31 mouse cellular contexts compared by ENCODE assay signal in genomic region chr13:8573908-8574307, GRCm38 (mm10).
DNase-seq lines count a peak whose midpoint lies in the region; ATAC-seq and TF ChIP-seq lines count a peak whose summit lies in the region.
"Had no signal": no experiment of that assay in that cellular context is flagged by ENCODE, and none has a peak within 500 bp of the region (broad histone marks: within the 10 kb centered on the region; RNA-seq: fewer than 3 reads in every experiment).

No protein-coding gene starts in this region.

- no peak for TF ChIP-seq POLR2A in kidney, adult 2 months (IDR thresholded peaks at IDR 0.05; ENCODE audit: low read depth, low read length)

- peak; percentile 56; the same call in 1 of the 2 replicates for ATAC-seq in kidney, embryonic 15.5 days (replicated peaks; ENCODE audit: low FRiP score)
- peak; percentile 42; the same call in 1 of the 2 replicates for ATAC-seq in hindbrain, embryonic 15.5 days (ENCODE audit: low FRiP score, low read depth)
- ATAC-seq in midbrain, embryonic 11.5 days (ENCODE audit: low FRiP score), result no peak
- ATAC-seq: forebrain, embryonic 13.5 days; intestine, embryonic 15.5 days; midbrain, embryonic 15.5 days; Patski had no signal

- H3K9me3 ChIP-seq in heart, embryonic 10.5 days, result 0 out of 2 replicates have a peak, but pooled peaks cover 3% of the 10 kb centered on the region
- H3K9me3 ChIP-seq in kidney, embryonic 15.5 days (replicated peaks), result no peaks in the 10 kb centered on the region
- no peaks in the 10 kb centered on the region for H3K9me3 ChIP-seq in hindbrain, embryonic 15.5 days
- H3K9me3 ChIP-seq in midbrain, embryonic 11.5 days (ENCODE audit: control insufficient read depth, low read length), result no peaks in the 10 kb centered on the region
- H3K9me3 ChIP-seq: heart, embryonic 13.5 days; intestine, embryonic 15.5 days; limb, embryonic 15.5 days; midbrain, embryonic 15.5 days had no signal

- no peak overlapping the region for H3K4me3 ChIP-seq in heart, embryonic 10.5 days
- no peak overlapping the region for H3K4me3 ChIP-seq in kidney, embryonic 15.5 days (replicated peaks)
- no peak overlapping the region for H3K4me3 ChIP-seq in kidney, adult 2 months (ENCODE audit: insufficient read depth, low read depth, low read length)
- no peak overlapping the region for H3K4me3 ChIP-seq in hindbrain, embryonic 15.5 days
- H3K4me3 ChIP-seq in midbrain, embryonic 11.5 days (ENCODE audit: low read depth, low read length), result no peak overlapping the region
- H3K4me3 ChIP-seq: forebrain, embryonic 13.5 days; gastrocnemius, adult 2 months; heart, adult 2 months; heart, embryonic 13.5 days; intestine, embryonic 15.5 days; left cerebral cortex, adult 2 months; limb, embryonic 15.5 days; midbrain, embryonic 15.5 days had no signal

- TF ChIP-seq CTCF in kidney, adult 2 months (conservative IDR thresholded peaks at IDR 0.05; ENCODE audit: insufficient read depth, insufficient read length, low read depth, low read length), result no peak

- no peak overlapping the region for H3K4me2 ChIP-seq in kidney, embryonic 15.5 days
- no peak overlapping the region for H3K4me2 ChIP-seq in hindbrain, embryonic 15.5 days
- no peak overlapping the region for H3K4me2 ChIP-seq in midbrain, embryonic 11.5 days
- H3K4me2 ChIP-seq: forebrain, embryonic 13.5 days; heart, embryonic 13.5 days; intestine, embryonic 15.5 days; limb, embryonic 15.5 days; midbrain, embryonic 15.5 days had no signal

- no peak overlapping the region for H3K27ac ChIP-seq in heart, embryonic 10.5 days
- H3K27ac ChIP-seq in kidney, embryonic 15.5 days, result no peak overlapping the region
- no peak overlapping the region for H3K27ac ChIP-seq in kidney, adult 2 months (ENCODE audit: insufficient read depth, low read depth, low read length)
- no peak overlapping the region for H3K27ac ChIP-seq in hindbrain, embryonic 15.5 days (replicated peaks)
- no peak overlapping the region for H3K27ac ChIP-seq in midbrain, embryonic 11.5 days (ENCODE audit: low read depth, low read length)
- H3K27ac ChIP-seq: forebrain, embryonic 13.5 days; gastrocnemius, adult 2 months; heart, adult 2 months; heart, embryonic 13.5 days; intestine, embryonic 15.5 days; left cerebral cortex, adult 2 months; limb, embryonic 15.5 days; liver, embryonic 14.5 days; macrophage; midbrain, embryonic 15.5 days had no signal

- no peaks in the 10 kb centered on the region for H3K36me3 ChIP-seq in heart, embryonic 10.5 days
- H3K36me3 ChIP-seq in kidney, embryonic 15.5 days, result no peaks in the 10 kb centered on the region
- H3K36me3 ChIP-seq in kidney, adult 2 months (ENCODE audit: control insufficient read depth, insufficient read depth, low read length), result no peaks in the 10 kb centered on the region
- no peaks in the 10 kb centered on the region for H3K36me3 ChIP-seq in hindbrain, embryonic 15.5 days
- no peaks in the 10 kb centered on the region for H3K36me3 ChIP-seq in midbrain, embryonic 11.5 days (ENCODE audit: control insufficient read depth, insufficient read depth, low read length)
- H3K36me3 ChIP-seq: heart, embryonic 13.5 days; intestine, embryonic 15.5 days; limb, embryonic 15.5 days; midbrain, embryonic 15.5 days had no signal

- no peak overlapping the region for H3K9ac ChIP-seq in kidney, embryonic 15.5 days
- H3K9ac ChIP-seq in hindbrain, embryonic 15.5 days, result no peak overlapping the region
- no peak overlapping the region for H3K9ac ChIP-seq in midbrain, embryonic 11.5 days (ENCODE audit: low read length)
- H3K9ac ChIP-seq: forebrain, embryonic 13.5 days; heart, embryonic 13.5 days; intestine, embryonic 15.5 days; limb, embryonic 15.5 days; liver, embryonic 14.5 days; midbrain, embryonic 15.5 days had no signal

- peak; percentile 64 for DNase-seq in heart, adult 11 months
- DNase-seq in heart, embryonic 10.5 days (ENCODE audit: low spot score), result no peak
- DNase-seq in kidney, adult 2 months, result no peak
- DNase-seq in neural tube, embryonic 10.5 days (ENCODE audit: extremely low spot score, low spot score), result peak; percentile 27
- no peak for DNase-seq in midbrain, embryonic 11.5 days (ENCODE audit: low spot score, missing footprints)
- no peak for DNase-seq in ovary, postnatal 36 days (ENCODE audit: low spot score)
- DNase-seq: adrenal gland, postnatal 10 days; cerebellum, adult 11 months; cerebellum, adult 9-10 months; cerebellum, postnatal 36 days; gastrocnemius, adult 2 months; gastrocnemius, postnatal 36 days; heart, adult 2 months; heart, postnatal 10 days; kidney, postnatal 10 days; layer of hippocampus, adult 9-11 months; lung, adult 2 months; lung, postnatal 10 days; thymus, adult 2 months; thymus, postnatal 4 days had no signal

- WGBS in heart, embryonic 10.5 days, result 86% methylated on average over 12 of the region's 12 CpGs
- 28% methylated on average over 12 of the region's 12 CpGs for whole genome bisulfite sequencing in kidney, embryonic 15.5 days
- WGBS in kidney, adult 2 months, result 35% methylated on average over 12 of the region's 12 CpGs
- 76% methylated on average over 12 of the region's 12 CpGs for WGBS in hindbrain, embryonic 15.5 days
- 91% methylated on average over 12 of the region's 12 CpGs for WGBS in midbrain, embryonic 11.5 days

- no peaks in the 10 kb centered on the region for H3K4me1 ChIP-seq in heart, embryonic 10.5 days
- no peaks in the 10 kb centered on the region for H3K4me1 ChIP-seq in kidney, embryonic 15.5 days
- no peaks in the 10 kb centered on the region for H3K4me1 ChIP-seq in kidney, adult 2 months (ENCODE audit: control insufficient read depth, insufficient read depth, low read length)
- H3K4me1 ChIP-seq in hindbrain, embryonic 15.5 days (replicated peaks), result no peaks in the 10 kb centered on the region
- H3K4me1 ChIP-seq in midbrain, embryonic 11.5 days (ENCODE audit: control insufficient read depth, insufficient read depth, low read length), result no peaks in the 10 kb centered on the region
- H3K4me1 ChIP-seq: forebrain, embryonic 13.5 days; heart, embryonic 13.5 days; intestine, embryonic 15.5 days; limb, embryonic 15.5 days; midbrain, embryonic 15.5 days had no signal

- H3K27me3 ChIP-seq in heart, embryonic 10.5 days (ENCODE audit: insufficient read depth, poor library complexity, severe bottlenecking), result no peaks in the 10 kb centered on the region
- H3K27me3 ChIP-seq in kidney, embryonic 15.5 days, result no peaks in the 10 kb centered on the region
- H3K27me3 ChIP-seq in kidney, adult 2 months (replicated peaks; ENCODE audit: control insufficient read depth, insufficient read depth, low read length), result no peaks in the 10 kb centered on the region; the same call in 1 of the 2 replicates
- H3K27me3 ChIP-seq in hindbrain, embryonic 15.5 days, result no peaks in the 10 kb centered on the region
- no peaks in the 10 kb centered on the region for H3K27me3 ChIP-seq in midbrain, embryonic 11.5 days (ENCODE audit: control insufficient read depth, insufficient read depth, low read length)
- H3K27me3 ChIP-seq: forebrain, embryonic 13.5 days; heart, embryonic 13.5 days; intestine, embryonic 15.5 days; limb, embryonic 15.5 days; midbrain, embryonic 15.5 days; Patski had no signal

Comparison
In these comparisons a context has a peak if more than half of its experiments do, and no peak if none do; other contexts are left out.
1. DNase-seq: peak in heart, adult 11 months (single experiment) and neural tube, embryonic 10.5 days (single experiment); none in heart, embryonic 10.5 days (single experiment), kidney, adult 2 months (single experiment), midbrain, embryonic 11.5 days (single experiment) and ovary, postnatal 36 days (single experiment).